14 mouse cellular contexts compared by ENCODE assay signal in the genomic region with DNA sequence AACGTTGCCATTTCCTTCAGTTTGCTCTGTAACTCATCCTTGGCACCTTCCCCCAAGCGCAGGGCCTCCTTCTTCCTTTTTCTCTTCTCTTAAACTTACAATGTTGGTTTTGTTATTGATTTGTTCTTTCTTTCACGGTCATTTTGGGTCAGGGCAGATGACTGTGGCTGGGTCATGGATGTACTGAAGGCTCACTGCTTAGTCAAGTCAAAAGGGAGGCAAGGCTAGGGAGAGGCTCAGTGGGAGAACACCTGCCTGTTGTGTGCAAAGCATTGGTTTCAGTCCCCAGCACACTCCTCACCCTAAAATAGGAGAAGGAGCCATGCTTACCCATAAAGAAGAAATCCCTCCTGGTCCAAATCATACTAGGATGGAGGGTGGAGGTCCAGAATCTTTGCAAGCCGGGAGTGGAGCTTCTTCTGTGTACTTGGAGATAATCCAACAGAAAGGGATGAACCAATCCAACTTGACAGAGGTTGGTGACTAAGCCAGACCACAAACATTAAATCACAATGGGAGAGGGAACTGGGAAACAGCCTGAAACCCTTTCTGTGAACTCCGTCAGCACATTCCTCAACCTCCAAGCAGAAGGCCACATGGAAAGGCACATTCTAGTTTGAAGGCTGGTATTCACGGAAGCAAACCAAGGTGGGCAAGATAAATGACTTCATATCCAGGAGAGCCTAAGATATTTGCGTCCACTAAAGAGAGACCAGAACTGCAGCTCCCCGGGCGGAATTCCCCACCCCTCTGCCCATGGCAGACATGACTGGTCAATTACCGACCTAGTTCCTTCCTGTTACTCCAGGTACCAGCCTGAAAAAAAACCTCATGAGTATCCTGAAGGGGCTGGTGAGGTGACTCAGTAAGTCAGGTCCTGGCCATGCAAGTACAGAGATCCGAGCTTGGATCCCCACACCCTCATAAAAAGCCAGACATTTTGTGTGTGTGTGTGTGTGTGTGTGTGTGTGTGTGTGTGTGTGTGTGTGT. TPM values are rescaled to one million over a fixed set of nuclear protein-coding genes. Genes with fewer than 3 reads are reported as not detected.
DNase-seq lines count a peak whose midpoint lies in the region; ATAC-seq and TF ChIP-seq lines count a peak whose summit lies in the region.
"Had no signal": no experiment of that assay in that cellular context is flagged by ENCODE, and none has a peak within 500 bp of the region (broad histone marks: within the 10 kb centered on the region; RNA-seq: fewer than 3 reads in every experiment).

No protein-coding gene starts in this region.

- no peaks in the 10 kb centered on the region for H3K79me2 ChIP-seq in myocyte (ENCODE audit: control insufficient read depth, insufficient read depth)

- H3K4me3 ChIP-seq in lung, postnatal 0 days (ENCODE audit: low read depth, low read length): no peak overlapping the region
- no peak overlapping the region for H3K4me3 ChIP-seq in lung, adult 2 months (replicated peaks; ENCODE audit: extremely low read depth, low read depth, low read length)
- H3K4me3 ChIP-seq in myocyte: peak overlapping the region; percentile 1
- H3K4me3 ChIP-seq: forebrain, embryonic 15.5 days; liver, embryonic 13.5 days had no signal

- TF ChIP-seq POLR2A in lung, adult 2 months (IDR thresholded peaks at IDR 0.05; ENCODE audit: borderline replicate concordance, extremely low read depth, low read depth, low read length): no peak
- TF ChIP-seq POLR2A in myocyte (IDR thresholded peaks at IDR 0.05; ENCODE audit: insufficient read length, low read depth): no peak

- TF ChIP-seq EP300 in lung, postnatal 0 days (IDR thresholded peaks at IDR 0.05): no peak

- no peak overlapping the region for H3K27ac ChIP-seq in lung, postnatal 0 days (ENCODE audit: low read length)
- H3K27ac ChIP-seq: forebrain, embryonic 15.5 days; liver, embryonic 13.5 days had no signal

- H3K9ac ChIP-seq in lung, postnatal 0 days (replicated peaks; ENCODE audit: low read depth): no peak overlapping the region
- H3K9ac ChIP-seq: forebrain, embryonic 15.5 days; liver, embryonic 13.5 days had no signal

- ATAC-seq in lung, postnatal 0 days: peak; percentile 50
- no peak for ATAC-seq in cerebellum, adult (ENCODE audit: insufficient number of reproducible peaks, low FRiP score, low TSS enrichment)
- ATAC-seq: forebrain, embryonic 15.5 days; inflammation-experienced regulatory T-cells, adult 6 months had no signal

- no peak for TF ChIP-seq CTCF in lung, postnatal 0 days (IDR thresholded peaks at IDR 0.05)
- no peak for TF ChIP-seq CTCF in lung, adult 2 months (IDR thresholded peaks at IDR 0.05; ENCODE audit: insufficient read depth, low read length)

- no peaks in the 10 kb centered on the region for H3K36me3 ChIP-seq in lung, postnatal 0 days (ENCODE audit: insufficient read depth, low read length)
- H3K36me3 ChIP-seq in myocyte (ENCODE audit: control insufficient read depth, insufficient read depth): no peaks in the 10 kb centered on the region
- H3K36me3 ChIP-seq: forebrain, embryonic 15.5 days; liver, embryonic 13.5 days had no signal

- no peak overlapping the region for H3K4me2 ChIP-seq in lung, postnatal 0 days (replicated peaks; ENCODE audit: low read depth, low read length)
- peak overlapping the region; percentile 75 for H3K4me2 ChIP-seq in myocyte (ENCODE audit: low read depth)
- H3K4me2 ChIP-seq: forebrain, embryonic 15.5 days; liver, embryonic 13.5 days had no signal

- H3ac ChIP-seq in myocyte (ENCODE audit: control insufficient read depth, insufficient read length): no peak overlapping the region

- no peaks in the 10 kb centered on the region for H3K9me3 ChIP-seq in lung, postnatal 0 days (ENCODE audit: low read length)
- H3K9me3 ChIP-seq: forebrain, embryonic 15.5 days; liver, embryonic 13.5 days had no signal

- peak; percentile 56 for DNase-seq in adrenal gland, adult 8-10 months
- DNase-seq in adrenal gland, adult 18-20 months (ENCODE audit: low spot score in 2 of 2): no peak
- DNase-seq in lung, postnatal 0 days (ENCODE audit: low spot score): peak; percentile 79
- DNase-seq in lung, adult 2 months: no peak
- DNase-seq in adipocyte (ENCODE audit: low spot score): peak; percentile 86
- DNase-seq in frontal cortex, postnatal 36 days (ENCODE audit: low spot score in 2 of 2): no peak
- DNase-seq: B cell, adult 2 months; liver, embryonic 13.5 days; midbrain, embryonic 14.5 days had no signal

- peaks cover 3% of the 10 kb centered on the region; the same call in 1 of the 2 replicates for H3K4me1 ChIP-seq in lung, postnatal 0 days (ENCODE audit: insufficient read depth, low read depth, low read length)
- peaks cover 3% of the 10 kb centered on the region for H3K4me1 ChIP-seq in lung, adult 2 months (ENCODE audit: control insufficient read depth, insufficient read depth, low read length)
- H3K4me1 ChIP-seq: forebrain, embryonic 15.5 days; liver, embryonic 13.5 days had no signal

- no peaks in the 10 kb centered on the region for H3K27me3 ChIP-seq in lung, postnatal 0 days (replicated peaks; ENCODE audit: insufficient read depth, low read length)
- H3K27me3 ChIP-seq in myocyte (ENCODE audit: control insufficient read depth, insufficient read depth, insufficient read length): no peaks in the 10 kb centered on the region
- H3K27me3 ChIP-seq: forebrain, embryonic 15.5 days; liver, embryonic 13.5 days had no signal

- WGBS in lung, postnatal 0 days: 49% methylated on average over 11 of the region's 11 CpGs
- WGBS in lung, adult 2 months: 53% methylated on average over 11 of the region's 11 CpGs

TF ChIP-seq in myocyte, 11 proteins besides CTCF, POLR2A, EP300 and RAD21:
- no peak for TF ChIP-seq E2F4 (IDR thresholded peaks at IDR 0.05; ENCODE audit: insufficient read depth)
- TF ChIP-seq CEBPB (IDR thresholded peaks at IDR 0.05; ENCODE audit: insufficient read depth, poor library complexity, severe bottlenecking): peak; percentile 25; the same call in 1 of the 2 replicates

RNA-seq across cellular contexts. Expression of a gene that starts 11.9 kb away (rescaled TPM):
- 100 to 1,000 TPM in 2 of 4 experiments, 10 to 100 TPM in 2; 62.9 to 122 (median 86.9) TPM for total RNA-seq in adrenal gland, adult 8-10 months (2022)
- 10 to 100 TPM; 66.8 to 77.4 TPM for total RNA-seq in adrenal gland, adult 18-20 months (2021)
- 110 and 122 TPM in 2 replicates for polyA plus RNA-seq in lung, postnatal 0 days (2015; fragmentation: Nextera tagmentation; extraction: Ambion mirVana)
- 93.5 and 129 TPM in 2 replicates for polyA plus RNA-seq in lung, adult 2 months (2012; rRNA removed)
- 29.6 TPM for polyA plus RNA-seq in myocyte (2012; fragmentation: generic; extraction: Trizol)

RNA-seq across cellular contexts. Expression of a gene that starts 22.8 kb away (rescaled TPM):
- total RNA-seq in adrenal gland, adult 8-10 months (2022): under 1 TPM in 1 of 4 experiments, not detected in 3; 0.30 TPM
- not detected for total RNA-seq in adrenal gland, adult 18-20 months (2021)
- 9.9 and 10.8 TPM in 2 replicates for polyA plus RNA-seq in lung, postnatal 0 days (2015; fragmentation: Nextera tagmentation; extraction: Ambion mirVana)
- 4.6 and 10.3 TPM in 2 replicates for polyA plus RNA-seq in lung, adult 2 months (2012; rRNA removed)
- polyA plus RNA-seq in myocyte (2012; fragmentation: generic; extraction: Trizol): not detected
- polyA plus RNA-seq: heart, embryonic 14.5 days; inflammation-experienced regulatory T-cells, adult 6 months; liver, embryonic 13.5 days had no signal

Comparison
In these comparisons a context has a peak if more than half of its experiments do, and no peak if none do; other contexts are left out.
1. DNase-seq: peak in adrenal gland, adult 8-10 months (single experiment), lung, postnatal 0 days (single experiment) and adipocyte (single experiment); none in adrenal gland, adult 18-20 months (0 of 2), lung, adult 2 months (single experiment) and frontal cortex, postnatal 36 days (0 of 2).